Mouse (Mus musculus) cortical plate, adult 2 months (tissue): ENCODE results near the gene Klc3.

Experiments used
- CTCF ChIP-seq: fragments of 200-500 bp; IDR thresholded peaks from 2 replicates; pipeline ENCODE4 v1.5.1; 2011; ENCODE audit warnings: mild to moderate bottlenecking, control low read depth, low read length; ENCODE audit not compliant: insufficient read depth; ENCODE audit errors: extremely low read depth
- POLR2A ChIP-seq: fragments of 200-500 bp; IDR thresholded peaks from 2 replicates; pipeline ENCODE4 v1.6.1; 2011; ENCODE audit warnings: mild to moderate bottlenecking, low read length, control low read depth; ENCODE audit not compliant: insufficient read depth; ENCODE audit errors: extremely low read depth

- no peak for TF ChIP-seq POLR2A
- no peak for TF ChIP-seq CTCF
Measured at GRCm38 (mm10) chr7:19373367-19373766, 30.5 kb downstream of the Klc3 start.
